Mouse (Mus musculus) myocyte (in vitro differentiated cells): ENCODE measurements around the gene Mrpl45. TPM values are rescaled to one million over a fixed set of nuclear protein-coding genes. Genes with fewer than 3 reads are reported as not detected.

Experiments
- H3K27me3 ChIP-seq: one replicate; pipeline ENCODE4 v1.6.1; 2011; ENCODE audit not compliant: control insufficient read depth, insufficient read depth, insufficient read length
- H3K36me3 ChIP-seq: one replicate; pipeline ENCODE4 v1.6.1; 2011; ENCODE audit not compliant: control insufficient read depth, insufficient read depth
- H3K4me2 ChIP-seq: one replicate; pipeline ENCODE4 v1.6.1; 2011; ENCODE audit warnings: low read depth, control low read depth
- H3K4me3 ChIP-seq: one replicate; pipeline ENCODE4 v1.5.1; 2011; ENCODE audit warnings: mild to moderate bottlenecking, control low read depth, moderate library complexity
- H3K79me2 ChIP-seq: one replicate; pipeline ENCODE4 v1.6.1; 2011; ENCODE audit not compliant: control insufficient read depth, insufficient read depth
- H3ac ChIP-seq: one replicate; pipeline ENCODE4 v1.6.1; 2011; ENCODE audit not compliant: control insufficient read depth, insufficient read length
- CEBPB ChIP-seq: IDR thresholded peaks from 2 replicates; pipeline ENCODE4 v1.6.1; 2011; ENCODE audit warnings: mild to moderate bottlenecking, moderate library complexity; ENCODE audit not compliant: poor library complexity, insufficient read depth, severe bottlenecking
- E2F4 ChIP-seq: IDR thresholded peaks from one replicate; pipeline ENCODE4 v1.6.1; 2011; ENCODE audit warnings: mild to moderate bottlenecking, control low read depth, moderate library complexity; ENCODE audit not compliant: insufficient read depth
- MAX ChIP-seq: IDR thresholded peaks from one replicate; pipeline ENCODE4 v1.6.1; 2011; ENCODE audit warnings: low read depth, mild to moderate bottlenecking, control low read depth
- MYOD1 ChIP-seq, 3 experiments: IDR thresholded peaks; one replicate each; pipeline ENCODE4 v1.6.1; 2011; ENCODE audit warnings: control low read depth in 2 of 3, low read depth in 2 of 3, mild to moderate bottlenecking in 2 of 3, moderate library complexity in 1 of 3; ENCODE audit not compliant: insufficient read length in 2 of 3, control insufficient read depth in 1 of 3
- MYOG ChIP-seq, 3 experiments: IDR thresholded peaks; one replicate each; pipeline ENCODE4 v1.6.1; 2011; ENCODE audit warnings: control low read depth in 2 of 3, low read depth in 2 of 3, mild to moderate bottlenecking in 2 of 3; ENCODE audit not compliant: insufficient read length in 2 of 3, control insufficient read depth in 1 of 3, insufficient read depth in 1 of 3
- POLR2A ChIP-seq: IDR thresholded peaks from one replicate; pipeline ENCODE4 v1.6.1; 2011; ENCODE audit warnings: low read depth, mild to moderate bottlenecking, control low read depth, moderate library complexity; ENCODE audit not compliant: insufficient read length
- POLR2AphosphoS2 ChIP-seq: IDR thresholded peaks from one replicate; pipeline ENCODE4 v1.6.1; 2011; ENCODE audit warnings: low read depth, control low read depth; ENCODE audit not compliant: insufficient read length
- REST ChIP-seq: IDR thresholded peaks from one replicate; pipeline ENCODE4 v1.6.1; 2011; ENCODE audit warnings: mild to moderate bottlenecking, control low read depth, moderate library complexity; ENCODE audit not compliant: insufficient read depth, insufficient read length
- SRF ChIP-seq: IDR thresholded peaks from one replicate; pipeline ENCODE4 v1.6.1; 2011; ENCODE audit warnings: low read depth; ENCODE audit not compliant: control insufficient read depth, insufficient read length
- TCF12 ChIP-seq: IDR thresholded peaks from one replicate; pipeline ENCODE4 v1.6.1; 2011; ENCODE audit warnings: mild to moderate bottlenecking, control low read depth; ENCODE audit not compliant: poor library complexity, insufficient read depth, severe bottlenecking
- TCF3 ChIP-seq: IDR thresholded peaks from one replicate; pipeline ENCODE4 v1.6.1; 2011; ENCODE audit warnings: low read depth, control low read depth; ENCODE audit not compliant: insufficient read length
- USF1 ChIP-seq: IDR thresholded peaks from one replicate; pipeline ENCODE4 v1.6.1; 2011; ENCODE audit warnings: low read depth, mild to moderate bottlenecking, control low read depth, moderate library complexity
- polyA plus RNA-seq: library from polyadenylated mRNA; unstranded; fragments of >200 nt; fragmentation: generic; extraction: Trizol; gene quantifications from one replicate; pipeline ENCODE4 v1.2.1, GENCODE M21; 2012; ENCODE audit warnings: missing spikeins

Mrpl45 gene
- polyA plus RNA-seq, 1 experiment: 36.3 TPM

DNA sequence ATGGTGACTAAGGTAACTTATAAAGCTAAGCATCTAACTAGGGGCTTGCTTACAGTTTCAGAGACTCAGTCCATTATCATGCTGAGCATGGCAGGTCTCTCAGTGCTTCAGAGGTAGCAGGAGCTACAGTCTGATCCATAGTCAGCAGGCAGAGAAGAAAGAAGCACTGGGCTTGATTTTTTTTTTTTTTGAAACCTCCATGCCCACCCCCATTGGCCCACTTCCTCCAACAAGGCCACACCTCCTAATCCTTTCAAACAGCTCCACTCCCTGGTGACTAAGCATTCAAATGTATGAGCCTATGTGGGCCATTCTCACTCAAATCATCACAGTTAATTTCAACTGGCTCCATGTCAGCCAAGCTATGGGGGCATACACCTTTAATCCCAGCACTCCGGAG is 22.8 kb upstream of the Mrpl45 start:
- no peak overlapping the region for H3ac ChIP-seq
- H3K79me2 ChIP-seq: no peaks in the 10 kb centered on the region

GRCm38 (mm10) chr11:97296542-97296941 is 19.0 kb upstream of the Mrpl45 start:
- H3ac ChIP-seq: no peak overlapping the region
- no peak overlapping the region for H3K4me2 ChIP-seq
- no peaks in the 10 kb centered on the region for H3K27me3 ChIP-seq
- no peaks in the 10 kb centered on the region for H3K79me2 ChIP-seq
- H3K36me3 ChIP-seq: no peaks in the 10 kb centered on the region
- TF ChIP-seq REST (no peak), MYOG (IDR thresholded peaks at IDR 0.05; ENCODE audit: control insufficient read depth in 1 of 3, insufficient read depth in 1 of 3, insufficient read length in 2 of 3, low read depth in 2 of 3) (no peak), POLR2AphosphoS2 (no peak), CEBPB (no peak), TCF3 (no peak), USF1 (no peak), MYOD1 (IDR thresholded peaks at IDR 0.05; ENCODE audit: control insufficient read depth in 1 of 3, insufficient read length in 2 of 3, low read depth in 2 of 3) (no peak), MAX (no peak), E2F4 (no peak), SRF (no peak), POLR2A (no peak), TCF12 (no peak)
- no peak overlapping the region for H3K4me3 ChIP-seq

More for the DNA sequence above, 22.8 kb upstream of the Mrpl45 start:
- no peak overlapping the region for H3K4me3 ChIP-seq
- no peak for TF ChIP-seq POLR2AphosphoS2
- TF ChIP-seq TCF12: no peak
- TF ChIP-seq USF1: no peak
- no peak for TF ChIP-seq E2F4
- TF ChIP-seq MYOG (IDR thresholded peaks at IDR 0.05; ENCODE audit: control insufficient read depth in 1 of 3, insufficient read depth in 1 of 3, insufficient read length in 2 of 3, low read depth in 2 of 3): no peak
- no peak for TF ChIP-seq REST
- no peak for TF ChIP-seq SRF
- no peak for TF ChIP-seq POLR2A
- no peak for TF ChIP-seq TCF3
- H3K36me3 ChIP-seq: no peaks in the 10 kb centered on the region
- no peaks in the 10 kb centered on the region for H3K27me3 ChIP-seq
- H3K4me2 ChIP-seq: no peak overlapping the region

GRCm38 (mm10) chr11:97299939-97300338 is 15.6 kb upstream of the Mrpl45 start:
- no peak for TF ChIP-seq E2F4
- TF ChIP-seq TCF3: no peak
- TF ChIP-seq MAX: no peak
- TF ChIP-seq MYOG (IDR thresholded peaks at IDR 0.05; ENCODE audit: control insufficient read depth in 1 of 3, insufficient read depth in 1 of 3, insufficient read length in 2 of 3, low read depth in 2 of 3): no peak
- TF ChIP-seq REST: no peak
- TF ChIP-seq SRF: no peak
- no peak for TF ChIP-seq TCF12
- TF ChIP-seq POLR2A: no peak
- TF ChIP-seq USF1: no peak
- no peak for TF ChIP-seq CEBPB
- no peak for TF ChIP-seq MYOD1 (IDR thresholded peaks at IDR 0.05; ENCODE audit: control insufficient read depth in 1 of 3, insufficient read length in 2 of 3, low read depth in 2 of 3)
- Histone ChIP-seq H3K36me3 (no peaks in the 10 kb centered on the region), H3K4me3 (no peak overlapping the region), H3K27me3 (no peaks in the 10 kb centered on the region), H3K79me2 (no peaks in the 10 kb centered on the region), H3ac (no peak overlapping the region), H3K4me2 (no peak overlapping the region)

DNA sequence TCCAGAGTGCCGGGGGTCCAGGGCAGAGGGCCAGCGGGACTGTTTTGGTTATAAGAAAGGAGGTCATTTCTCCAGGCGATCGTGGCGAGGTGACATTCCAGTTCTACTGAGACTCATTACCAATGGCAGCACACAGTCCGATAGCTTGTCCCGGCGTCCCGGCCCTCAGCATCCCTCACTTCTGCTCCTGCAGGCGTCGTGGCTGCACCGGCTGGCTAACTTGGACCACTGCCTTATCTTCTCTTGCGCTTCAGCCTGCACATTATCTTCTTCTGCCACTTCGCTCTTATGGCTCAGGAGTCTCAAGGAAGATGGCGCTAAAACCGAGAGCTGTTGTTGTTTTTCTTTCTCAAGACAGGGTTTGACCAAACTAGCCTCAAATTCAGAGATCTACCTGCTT is 14.1 kb upstream of the Mrpl45 start:
- TF ChIP-seq POLR2A (no peak), MYOD1 (IDR thresholded peaks at IDR 0.05; ENCODE audit: control insufficient read depth in 1 of 3, insufficient read length in 2 of 3, low read depth in 2 of 3) (no peak), POLR2AphosphoS2 (no peak), CEBPB (no peak), E2F4 (no peak), TCF12 (no peak), SRF (no peak), TCF3 (no peak), MAX (no peak), REST (no peak), USF1 (no peak), MYOG (IDR thresholded peaks at IDR 0.05; ENCODE audit: control insufficient read depth in 1 of 3, insufficient read depth in 1 of 3, insufficient read length in 2 of 3, low read depth in 2 of 3) (no peak)
- H3K4me3 ChIP-seq: no peak overlapping the region
- H3ac ChIP-seq: no peak overlapping the region
- H3K4me2 ChIP-seq: no peak overlapping the region
- H3K27me3 ChIP-seq: no peaks in the 10 kb centered on the region
- H3K79me2 ChIP-seq: no peaks in the 10 kb centered on the region
- no peaks in the 10 kb centered on the region for H3K36me3 ChIP-seq
